Mouse (Mus musculus) CH12.LX (cell line): Measurements from ENCODE around the gene Dgcr8. TPM values are rescaled to one million over a fixed set of nuclear protein-coding genes. Genes with fewer than 3 reads are reported as not detected.
"Not testable (repeated sequence)": the region's sequence is repeated elsewhere in the genome, so short reads cannot be mapped to it uniquely, and the experiment has no call there.

Source experiments
- DNase-seq: peaks from one replicate; pipeline ENCODE4 v3.0.0-alpha.2; 2013; ENCODE audit errors: extremely low read depth
- H3K27ac ChIP-seq: 2 replicates; pipeline ENCODE4 v1.5.1; 2012; ENCODE audit warnings: low read depth, mild to moderate bottlenecking, control low read depth, moderate library complexity; ENCODE audit not compliant: insufficient read depth
- H3K27me3 ChIP-seq: replicated peaks from 2 replicates; pipeline ENCODE3; 2012; ENCODE audit warnings: inconsistent platforms
- H3K36me3 ChIP-seq, 2 experiments: replicated peaks in 1 of 2; 2 replicates each; pipeline versions ENCODE3 to v1.6.1; 2012; ENCODE audit warnings: inconsistent platforms in 1 of 2, low read length in 1 of 2, mild to moderate bottlenecking in 1 of 2, mixed read lengths in 1 of 2, moderate library complexity in 1 of 2; ENCODE audit not compliant: control insufficient read depth in 1 of 2, insufficient read depth in 1 of 2
- H3K4me1 ChIP-seq, 2 experiments: 2 replicates each; pipeline ENCODE4 v1.6.1; 2012; ENCODE audit warnings: inconsistent platforms in 1 of 2, moderate library complexity in 1 of 2; ENCODE audit not compliant: insufficient read depth in 2 of 2, control insufficient read depth in 1 of 2
- H3K4me2 ChIP-seq: 2 replicates; pipeline ENCODE4 v1.6.1; 2012; ENCODE audit warnings: low read depth, mild to moderate bottlenecking, control low read depth; ENCODE audit not compliant: poor library complexity, insufficient read depth, severe bottlenecking
- H3K4me3 ChIP-seq, 3 experiments: fragments of 150-350 bp in 1 of 3; sonication (generic) in 1 of 3; replicated peaks in 1 of 3; 2 replicates each; pipeline versions ENCODE3 to v1.5.1; 2011 to 2012; ENCODE audit warnings: low read depth in 2 of 3, low read length in 2 of 3, mild to moderate bottlenecking in 2 of 3, moderate library complexity in 2 of 3, control low read depth in 1 of 3, improper control_type of control experiment in 1 of 3, inconsistent platforms in 1 of 3, mixed read lengths in 1 of 3; ENCODE audit not compliant: poor library complexity in 1 of 3
- H3K79me2 ChIP-seq: replicated peaks from 2 replicates; pipeline ENCODE4 v1.6.1; 2012; ENCODE audit warnings: mild to moderate bottlenecking, moderate library complexity; ENCODE audit not compliant: control insufficient read depth, poor library complexity, insufficient read depth, severe bottlenecking; ENCODE audit errors: extremely low read depth
- H3K9ac ChIP-seq: 2 replicates; pipeline ENCODE4 v1.6.1; 2012; ENCODE audit warnings: low read depth, mild to moderate bottlenecking, control low read depth, moderate library complexity; ENCODE audit not compliant: insufficient read depth
- H3K9me3 ChIP-seq: replicated peaks from 2 replicates; pipeline ENCODE3; 2012; ENCODE audit warnings: low read length, inconsistent platforms, mixed read lengths
- ELF1 ChIP-seq: IDR thresholded peaks from 2 replicates; pipeline ENCODE4 v1.6.1; 2014; ENCODE audit warnings: low read depth, mild to moderate bottlenecking, inconsistent platforms, low read length, improper control_type of control experiment
- ETS1 ChIP-seq: conservative IDR thresholded peaks from 2 replicates; pipeline ENCODE4 v1.6.1; 2012; ENCODE audit warnings: low read depth, mild to moderate bottlenecking, inconsistent platforms, low read length, improper control_type of control experiment, moderate library complexity
- JUND ChIP-seq: conservative IDR thresholded peaks from 2 replicates; pipeline ENCODE4 v1.6.1; 2011; ENCODE audit warnings: low read depth, low read length, improper control_type of control experiment
- MAFK ChIP-seq: IDR thresholded peaks from 2 replicates; pipeline ENCODE4 v1.6.1; 2011; ENCODE audit warnings: low read length, improper control_type of control experiment; ENCODE audit not compliant: insufficient replicate concordance
- MAZ ChIP-seq: IDR thresholded peaks from 2 replicates; pipeline ENCODE4 v1.6.1; 2012; ENCODE audit warnings: low read depth, mild to moderate bottlenecking, inconsistent platforms, low read length, improper control_type of control experiment, moderate library complexity
- MEF2A ChIP-seq: IDR thresholded peaks from 2 replicates; pipeline ENCODE4 v1.6.1; 2014; ENCODE audit warnings: low read depth, mild to moderate bottlenecking, inconsistent platforms, low read length, improper control_type of control experiment, borderline replicate concordance
- MXI1 ChIP-seq: IDR thresholded peaks from 2 replicates; pipeline ENCODE4 v1.6.1; 2011; ENCODE audit warnings: mild to moderate bottlenecking, low read depth, low read length, improper control_type of control experiment
- NELFE ChIP-seq: IDR thresholded peaks from 2 replicates; pipeline ENCODE4 v1.6.1; 2011; ENCODE audit warnings: low read depth, low read length, improper control_type of control experiment
- POLR2AphosphoS2 ChIP-seq: IDR thresholded peaks from 2 replicates; pipeline ENCODE4 v1.6.1; 2011; ENCODE audit warnings: low read depth, low read length, improper control_type of control experiment
- SIN3A ChIP-seq: IDR thresholded peaks from 2 replicates; pipeline ENCODE4 v1.6.1; 2012; ENCODE audit warnings: low read length, improper control_type of control experiment, inconsistent platforms
- SMC3 ChIP-seq: IDR thresholded peaks from 2 replicates; pipeline ENCODE4 v1.6.1; 2011; ENCODE audit warnings: low read depth, low read length, improper control_type of control experiment
- UBTF ChIP-seq: IDR thresholded peaks from 2 replicates; pipeline ENCODE4 v1.6.1; 2012; ENCODE audit warnings: low read depth, mild to moderate bottlenecking, inconsistent platforms, low read length, improper control_type of control experiment, moderate library complexity
- USF2 ChIP-seq: conservative IDR thresholded peaks from 2 replicates; pipeline ENCODE4 v1.6.1; 2011; ENCODE audit warnings: low read depth, low read length, improper control_type of control experiment
- ZC3H11A ChIP-seq: IDR thresholded peaks from 2 replicates; pipeline ENCODE4 v1.6.1; 2012; ENCODE audit warnings: low read depth, mild to moderate bottlenecking, inconsistent platforms, low read length, improper control_type of control experiment
- ZKSCAN1 ChIP-seq: IDR thresholded peaks from 2 replicates; pipeline ENCODE4 v1.6.1; 2012; ENCODE audit warnings: low read depth, inconsistent platforms, low read length, improper control_type of control experiment, borderline replicate concordance
- dilution Hi-C: fragments of 300-500 bp; cut with MboI; formaldehyde crosslinking; loops from 2 replicates; pipeline ENCODE4 v1.14.3; 2020; ENCODE audit warnings: low sequenced_read_pairs; ENCODE audit not compliant: extremely low pct_unique_long_range_greater_than_20kb, extremely low pct_ligation_motif_present
- in situ Hi-C: fragments of 300-500 bp; cut with MboI; formaldehyde crosslinking; loops from 3 replicates; pipeline ENCODE4 v1.14.3; 2019; ENCODE audit warnings: low sequenced_read_pairs, low pct_ligation_motif_present, low pct_unique_long_range_greater_than_20kb, mixed read lengths
- polyA plus RNA-seq: library from polyadenylated mRNA; unstranded; fragments of >175 nt; gene quantifications from 2 replicates; pipeline ENCODE4 v1.2.1, GENCODE M21; 2012; ENCODE audit warnings: low read depth; ENCODE audit not compliant: insufficient read length
- total RNA-seq, 2 experiments: library from RNA; depleted of rRNA; stranded (reverse); fragments of 300-350 nt in 1 of 2; fragments of >200 nt in 1 of 2; gene quantifications; 2 replicates each; pipeline ENCODE4 v1.2.3; 2012 to 2014

The Dgcr8 gene
- total and polyA plus RNA-seq, 3 experiments = 29.1 to 39.9 (median 31.8) TPM

- TF ChIP-seq ETS1 (no peak), ZC3H11A (no peak), MAZ (no peak), USF2 (no peak), POLR2AphosphoS2 (no peak), ZKSCAN1 (no peak), ELF1 (no peak), MAFK (no peak), UBTF (no peak), MEF2A (no peak), JUND (no peak), SIN3A (no peak), MXI1 (no peak), SMC3 (no peak), NELFE (no peak)
- Histone ChIP-seq H3K4me2 (no peak overlapping the region), H3K79me2 (no peaks in the 10 kb centered on the region), H3K9ac (no peak overlapping the region), H3K4me1 (no peaks in the 10 kb centered on the region), H3K36me3 (peaks cover 9 to 44% of the 10 kb centered on the region in 2 experiments), H3K4me3 (no peak overlapping the region), H3K27me3 (no peaks in the 10 kb centered on the region), H3K9me3 (no peaks in the 10 kb centered on the region), H3K27ac (no peak overlapping the region)
- DNase-seq = no peak
- in situ Hi-C loops (no loop called here), dilution Hi-C loops (no loop called here)
Measured at GRCm38 (mm10) chr16:18308159-18308558, 19.1 kb upstream of the Dgcr8 start.

- dilution Hi-C loops, H3K27me3 ChIP-seq, H3K9me3 ChIP-seq: not testable (repeated sequence)
- H3K9ac ChIP-seq = peak overlapping the region; percentile 57
- H3K36me3 ChIP-seq = peaks cover 16 to 30% of the 10 kb centered on the region in 2 experiments
- H3K4me1 ChIP-seq = peaks cover 13 to 33% of the 10 kb centered on the region in 2 experiments
- in situ Hi-C loops = loop anchor here (5.0 kb wide), 1 partner anchor 37 kb away; no protein-coding TSS in a partner anchor
- H3K27ac ChIP-seq = 0 out of 2 replicates have a peak overlapping the region, but pooled peaks have one; percentile 21
- peak overlapping the region; percentile 40 to 55 (median 55) for H3K4me3 ChIP-seq
- H3K79me2 ChIP-seq = peaks cover 42% of the 10 kb centered on the region
- TF ChIP-seq SIN3A = 0 out of 2 replicates have a peak, but pooled peaks have one; percentile 5
- peak overlapping the region; percentile 25; the same call in 1 of the 2 replicates for H3K4me2 ChIP-seq
- DNase-seq = peak; percentile 24
Measured at GRCm38 (mm10) chr16:18289614-18290013, 568 bp upstream of the Dgcr8 start.
